Mouse (Mus musculus) B cell, adult 62 days (primary cell): ENCODE data around the gene Nxf3. TPM values are rescaled to one million over a fixed set of nuclear protein-coding genes. Genes with fewer than 3 reads are reported as not detected.

ENCODE experiments used
- total RNA-seq: library from RNA; stranded (reverse); gene quantifications from 4 replicates; pipeline ENCODE4 v1.2.4, GENCODE M21; 2023

Gene Nxf3
- total RNA-seq = not detected in 4 replicates

GRCm38 (mm10) chrX:136085155-136085554, at the start of gene Nxf3:
TSS of gene Nxf3 (minus strand) at chrX:136085255.

GRCm38 (mm10) chrX:136068020-136068419, 17.0 kb downstream of the Nxf3 start, which contains the start of gene Bex2:
TSS of gene Bex2 (minus strand) at chrX:136068236.

DNA sequence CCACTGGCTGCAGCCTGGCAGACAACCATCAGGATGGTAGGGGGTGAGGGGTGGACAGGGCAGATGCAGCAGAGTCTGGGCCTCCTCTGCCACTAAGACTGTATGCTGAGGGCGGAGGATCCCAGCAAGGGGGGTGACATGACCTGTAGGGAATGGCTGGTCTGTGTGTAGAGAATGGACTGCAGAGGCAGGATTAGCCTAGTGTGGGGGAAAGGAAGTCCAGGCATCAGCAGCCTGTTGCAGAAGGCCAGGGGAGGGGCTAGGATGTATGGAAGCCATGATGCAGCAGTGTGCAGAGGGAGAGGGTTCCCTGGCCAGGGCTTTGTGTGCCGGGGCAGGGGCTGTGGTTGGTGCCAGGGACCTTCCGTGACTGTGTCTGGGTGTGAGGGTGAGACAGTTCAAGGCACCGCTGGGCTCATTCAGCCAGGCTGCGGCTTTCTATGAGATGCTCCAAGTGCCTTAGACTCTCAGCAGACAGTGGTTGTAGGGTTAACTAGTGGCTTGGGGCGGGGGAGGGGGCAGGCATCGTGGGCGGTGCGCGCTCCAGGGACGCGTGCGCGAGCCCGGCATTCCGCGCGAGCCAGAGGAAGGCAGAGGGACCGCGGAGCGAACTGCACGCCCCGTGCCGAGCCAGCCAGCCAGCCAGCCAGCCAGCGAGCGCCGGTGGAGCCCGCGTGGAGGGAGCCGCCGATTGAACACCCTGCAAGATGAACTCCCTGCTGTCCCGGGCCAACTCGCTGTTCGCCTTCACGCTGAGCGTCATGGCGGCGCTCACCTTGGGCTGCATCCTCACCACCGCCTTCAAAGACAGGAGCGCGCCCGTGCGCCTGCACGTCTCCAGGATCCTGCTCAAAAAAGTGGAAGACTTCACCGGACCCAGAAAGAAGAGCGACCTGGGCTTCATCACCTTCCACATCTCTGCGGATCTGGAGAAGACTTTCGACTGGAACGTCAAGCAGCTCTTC, 52.0 kb downstream of the Nxf3 start, which contains the start of gene Arxes1:
Gene Arxes1 (plus strand): TSS at position 569 of the 965 bp plus-strand sequence.

Other genes starting within 250 kb of the Nxf3 start
- gene Gprasp2, start 246.2 kb downstream of the Nxf3 start, total RNA-seq = 4.5 to 9.6 TPM (median 5.7 TPM) in 4 replicates
- gene Arxes2, start 91.4 kb downstream of the Nxf3 start, total RNA-seq = 0.52 TPM in 1 of 4 replicates, not detected in the others
- not detected in 4 replicates for gene Arxes1, start 51.9 kb downstream of the Nxf3 start, total RNA-seq
- gene Bex2, start 17.0 kb downstream of the Nxf3 start, total RNA-seq = not detected in 4 replicates
- gene Bex4, start 53.7 kb upstream of the Nxf3 start, total RNA-seq = not detected in 4 replicates
- 0.92 to 3.4 TPM (median 2.3 TPM) in 4 replicates for gene Tceal8, start 87.1 kb upstream of the Nxf3 start, total RNA-seq
- not detected in 4 replicates for gene Tceal5, start 118.6 kb upstream of the Nxf3 start, total RNA-seq
- not detected in 4 replicates for gene Tceal7, start 129.5 kb upstream of the Nxf3 start, total RNA-seq
- gene Bex1, start 130.3 kb upstream of the Nxf3 start, total RNA-seq = 2.8 to 5.0 TPM (median 3.4 TPM) in 4 replicates
- 68.8 to 79.3 TPM (median 75.6 TPM) in 4 replicates for gene Tceal9, start 159.8 kb upstream of the Nxf3 start, total RNA-seq
- 78.8 to 93.4 TPM (median 81.0 TPM) in 4 replicates for gene Bex3, start 185.0 kb upstream of the Nxf3 start, total RNA-seq